Mouse (Mus musculus) liver, embryonic 14.5 days (tissue): Measurements from ENCODE around the gene Upf3a.
A peak's percentile ranks its signal among the peaks of the same experiment; 100 is the strongest.

Experiments
- CTCF ChIP-seq: IDR thresholded peaks from 2 replicates; pipeline ENCODE4 v1.5.1; 2016; ENCODE audit warnings: antibody characterized with exemption, low read depth, control low read depth
- EP300 ChIP-seq: IDR thresholded peaks from 2 replicates; pipeline ENCODE4 v1.6.1; 2016; ENCODE audit warnings: antibody characterized with exemption, low read depth

DNA sequence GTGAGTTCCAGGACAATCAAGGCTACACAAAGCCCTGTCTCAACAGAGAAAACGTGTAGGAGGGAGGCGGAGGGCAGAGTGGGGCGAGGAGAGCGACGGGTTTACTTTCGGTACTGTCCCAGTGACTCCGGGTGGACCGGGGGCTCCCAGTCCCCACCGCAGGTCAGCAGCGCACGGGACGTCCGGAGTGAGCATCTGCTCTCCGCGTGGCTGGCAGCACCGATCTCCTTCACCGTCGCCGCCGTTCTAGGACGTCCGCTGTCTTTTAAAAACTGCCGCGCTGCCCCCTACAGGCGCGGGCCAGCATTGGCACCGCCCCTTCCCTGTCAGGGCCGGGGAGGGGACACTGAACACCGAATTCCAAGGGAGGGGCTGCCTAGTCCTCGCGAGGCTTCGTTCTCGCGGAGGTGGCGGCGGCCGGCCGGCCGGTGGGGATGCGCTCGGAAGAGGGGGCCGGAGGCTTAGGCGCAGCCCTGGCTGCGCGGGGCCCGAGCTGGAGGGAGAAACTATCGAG lies at the start of gene Upf3a:
- TF ChIP-seq CTCF (peak; percentile 95), EP300 (no peak)
